Mouse (Mus musculus): ENCODE results near the gene Slc12a8. TPM values are rescaled to one million over a fixed set of nuclear protein-coding genes. Genes with fewer than 3 reads are reported as not detected.

The Slc12a8 gene
- total and polyA plus RNA-seq, 3 experiments: 12.2 to 17.4 (median 16.5) TPM

DNA sequence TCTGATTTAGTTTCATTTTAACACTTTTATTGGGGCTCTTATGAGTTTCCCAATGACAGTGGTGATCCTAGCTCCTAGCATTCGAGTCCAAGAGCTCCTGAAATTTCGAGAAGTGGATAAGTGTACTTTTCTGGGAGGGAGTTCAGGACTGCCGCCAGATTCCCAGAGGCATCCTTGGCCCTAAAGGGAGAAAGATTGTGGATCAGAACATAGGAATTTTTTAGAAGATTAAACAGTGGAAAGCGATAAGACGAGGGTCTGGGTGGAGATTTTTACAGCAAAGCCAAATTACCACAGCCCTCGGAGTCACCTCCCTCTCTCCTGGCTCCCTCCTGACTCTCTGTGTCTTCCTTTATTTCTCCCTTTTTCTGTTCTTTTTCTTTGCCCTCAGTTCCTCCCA is 58.6 kb downstream of the Slc12a8 start:
- Histone ChIP-seq H3K79me2 (replicated peaks; ENCODE audit: control insufficient read depth, extremely low read depth, insufficient read depth, poor library complexity, severe bottlenecking) (no peaks in the 10 kb centered on the region), H3K27me3 (replicated peaks) (no peaks in the 10 kb centered on the region), H3K27ac (ENCODE audit: insufficient read depth, low read depth) (no peak overlapping the region), H3K4me2 (ENCODE audit: insufficient read depth, low read depth, poor library complexity, severe bottlenecking) (no peak overlapping the region), H3K9me3 (replicated peaks; ENCODE audit: low read length) (peaks cover 4% of the 10 kb centered on the region), H3K36me3 (replicated peaks in 1 of 2; ENCODE audit: control insufficient read depth in 1 of 2, insufficient read depth in 1 of 2, low read length in 1 of 2) (no peaks in the 10 kb centered on the region), H3K9ac (ENCODE audit: insufficient read depth, low read depth) (no peak overlapping the region), H3K4me3 (replicated peaks in 1 of 3; ENCODE audit: low read depth in 2 of 3, low read length in 2 of 3, poor library complexity in 1 of 3) (no peak overlapping the region), H3K4me1 (ENCODE audit: control insufficient read depth in 1 of 2, insufficient read depth in 2 of 2) (peaks cover 6 to 30% of the 10 kb centered on the region in 2 experiments)
- no peak for TF ChIP-seq SMC3 (IDR thresholded peaks at IDR 0.05; ENCODE audit: low read depth, low read length)
- TF ChIP-seq SIN3A (IDR thresholded peaks at IDR 0.05; ENCODE audit: low read length): no peak
- no peak for TF ChIP-seq UBTF (IDR thresholded peaks at IDR 0.05; ENCODE audit: low read depth, low read length)
- no peak for TF ChIP-seq POLR2A (IDR thresholded peaks at IDR 0.05; ENCODE audit: low read depth, low read length)
- TF ChIP-seq JUN (IDR thresholded peaks at IDR 0.05; ENCODE audit: insufficient read depth, low read depth, low read length): no peak
- no peak for TF ChIP-seq ELF1 (IDR thresholded peaks at IDR 0.05; ENCODE audit: low read depth, low read length)
- TF ChIP-seq CTCF (conservative IDR thresholded peaks at IDR 0.05 in 1 of 2, IDR thresholded peaks at IDR 0.05 in 1 of 2; ENCODE audit: low read depth in 2 of 2, low read length in 2 of 2): no peak
- no peak for TF ChIP-seq HCFC1 (IDR thresholded peaks at IDR 0.05; ENCODE audit: low read depth, low read length)
- no peak for TF ChIP-seq BHLHE40 (IDR thresholded peaks at IDR 0.05; ENCODE audit: low read depth, low read length)
- no peak for TF ChIP-seq RCOR1 (conservative IDR thresholded peaks at IDR 0.05; ENCODE audit: low read depth, low read length)
- TF ChIP-seq ZKSCAN1 (IDR thresholded peaks at IDR 0.05; ENCODE audit: borderline replicate concordance, low read depth, low read length): no peak
- TF ChIP-seq POLR2AphosphoS2 (IDR thresholded peaks at IDR 0.05; ENCODE audit: low read depth, low read length): no peak
- TF ChIP-seq MAZ (IDR thresholded peaks at IDR 0.05; ENCODE audit: low read depth, low read length): no peak
- no peak for TF ChIP-seq MAX (IDR thresholded peaks at IDR 0.05; ENCODE audit: low read length)
- TF ChIP-seq RAD21 (IDR thresholded peaks at IDR 0.05; ENCODE audit: low read depth, low read length): no peak
- no peak for TF ChIP-seq ZC3H11A (IDR thresholded peaks at IDR 0.05; ENCODE audit: low read depth, low read length)
- TF ChIP-seq E2F4 (IDR thresholded peaks at IDR 0.05; ENCODE audit: insufficient replicate concordance, low read depth, low read length): no peak
- TF ChIP-seq MXI1 (IDR thresholded peaks at IDR 0.05; ENCODE audit: low read depth, low read length): no peak
- TF ChIP-seq PAX5 (IDR thresholded peaks at IDR 0.05; ENCODE audit: low read length): no peak
- no peak for TF ChIP-seq EP300 (IDR thresholded peaks at IDR 0.05; ENCODE audit: low read length)
- DNase-seq (ENCODE audit: extremely low read depth): no peak
- dilution Hi-C loops (cut with MboI; ENCODE audit: extremely low pct_ligation_motif_present, extremely low pct_unique_long_range_greater_than_20kb, low sequenced_read_pairs) (no loop called here), in situ Hi-C loops (cut with MboI; ENCODE audit: low pct_ligation_motif_present, low pct_unique_long_range_greater_than_20kb, low sequenced_read_pairs) (loop anchor here (10.0 kb wide), 1 partner anchor 391 kb away; the partner anchor contains the start of gene Osbpl11)

DNA sequence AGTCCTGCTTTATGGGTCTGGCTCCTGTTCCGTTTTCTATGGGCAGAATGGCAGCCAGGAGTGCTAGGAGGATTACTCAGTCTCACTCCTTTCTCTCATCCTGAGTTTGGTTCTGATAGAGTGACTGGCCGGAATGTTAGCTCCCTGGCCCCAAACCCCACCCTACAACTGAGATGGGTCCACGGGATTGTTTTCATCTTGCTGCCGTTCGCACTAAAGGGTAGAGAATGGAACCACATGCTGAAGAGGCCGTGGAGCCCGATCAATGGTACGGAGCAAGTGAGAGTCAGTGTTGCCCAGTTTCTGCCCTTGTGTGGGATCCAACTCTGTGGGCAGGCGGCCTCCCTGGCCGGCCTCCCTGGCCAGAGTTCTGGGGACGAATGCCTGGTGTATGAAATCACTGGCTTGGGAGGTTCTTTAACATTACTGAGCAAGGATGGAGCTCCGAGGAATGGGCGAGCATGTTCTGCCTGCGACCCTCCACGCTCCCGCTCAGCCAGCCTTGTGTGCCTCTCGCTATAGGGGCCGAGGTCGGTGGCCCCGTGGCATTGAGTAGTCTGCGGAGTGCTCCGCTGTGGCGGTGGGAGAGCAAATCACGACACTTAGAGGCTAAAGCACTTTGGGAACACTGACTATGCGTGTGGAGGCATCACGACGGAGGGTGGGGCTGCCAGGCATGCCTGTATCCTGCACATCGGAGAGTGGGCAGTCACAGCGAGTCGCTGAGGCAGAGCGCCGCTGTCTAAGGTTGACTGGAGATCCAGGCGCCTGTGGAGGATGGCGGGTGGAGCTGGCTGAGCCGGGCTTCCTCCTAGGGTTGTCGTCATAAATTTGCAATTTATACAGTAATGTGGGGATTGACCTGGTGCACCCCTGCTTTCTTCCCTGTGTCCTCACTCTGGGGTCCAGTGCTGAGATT is 59.4 kb downstream of the Slc12a8 start:
- dilution Hi-C loops (cut with MboI; ENCODE audit: extremely low pct_ligation_motif_present, extremely low pct_unique_long_range_greater_than_20kb, low sequenced_read_pairs) (no loop called here), in situ Hi-C loops (cut with MboI; ENCODE audit: low pct_ligation_motif_present, low pct_unique_long_range_greater_than_20kb, low sequenced_read_pairs) (loop anchor here (10.0 kb wide), 1 partner anchor 392 kb away; the partner anchor contains the start of gene Osbpl11)
- Histone ChIP-seq H3K9ac (ENCODE audit: insufficient read depth, low read depth) (no peak overlapping the region), H3K27me3 (replicated peaks) (no peaks in the 10 kb centered on the region), H3K79me2 (replicated peaks; ENCODE audit: control insufficient read depth, extremely low read depth, insufficient read depth, poor library complexity, severe bottlenecking) (no peaks in the 10 kb centered on the region), H3K4me3 (replicated peaks in 1 of 3; ENCODE audit: low read depth in 2 of 3, low read length in 2 of 3, poor library complexity in 1 of 3) (no peak overlapping the region), H3K27ac (ENCODE audit: insufficient read depth, low read depth) (no peak overlapping the region), H3K4me2 (ENCODE audit: insufficient read depth, low read depth, poor library complexity, severe bottlenecking) (no peak overlapping the region), H3K9me3 (replicated peaks; ENCODE audit: low read length) (peaks cover 4% of the 10 kb centered on the region), H3K36me3 (replicated peaks in 1 of 2; ENCODE audit: control insufficient read depth in 1 of 2, insufficient read depth in 1 of 2, low read length in 1 of 2) (no peaks in the 10 kb centered on the region), H3K4me1 (ENCODE audit: control insufficient read depth in 1 of 2, insufficient read depth in 2 of 2) (peaks cover 6 to 31% of the 10 kb centered on the region in 2 experiments)
- TF ChIP-seq MAFK (IDR thresholded peaks at IDR 0.05; ENCODE audit: insufficient replicate concordance, low read length) (no peak), NRF1 (IDR thresholded peaks at IDR 0.05; ENCODE audit: low read depth, low read length) (no peak), MYC (IDR thresholded peaks at IDR 0.05; ENCODE audit: low read depth, low read length) (no peak), TCF12 (IDR thresholded peaks at IDR 0.05; ENCODE audit: low read depth, low read length) (no peak), PAX5 (IDR thresholded peaks at IDR 0.05; ENCODE audit: low read length) (no peak), SIN3A (IDR thresholded peaks at IDR 0.05; ENCODE audit: low read length) (no peak), ZMIZ1 (IDR thresholded peaks at IDR 0.05; ENCODE audit: low read depth, low read length) (no peak), E2F4 (IDR thresholded peaks at IDR 0.05; ENCODE audit: insufficient replicate concordance, low read depth, low read length) (no peak), JUN (IDR thresholded peaks at IDR 0.05; ENCODE audit: insufficient read depth, low read depth, low read length) (no peak), ZKSCAN1 (IDR thresholded peaks at IDR 0.05; ENCODE audit: borderline replicate concordance, low read depth, low read length) (no peak), JUND (conservative IDR thresholded peaks at IDR 0.05; ENCODE audit: low read depth, low read length) (no peak), RCOR1 (conservative IDR thresholded peaks at IDR 0.05; ENCODE audit: low read depth, low read length) (no peak), TBP (conservative IDR thresholded peaks at IDR 0.05; ENCODE audit: low read depth, low read length) (no peak), USF1 (IDR thresholded peaks at IDR 0.05; ENCODE audit: low read depth, low read length) (no peak), NELFE (IDR thresholded peaks at IDR 0.05; ENCODE audit: low read depth, low read length) (no peak), HCFC1 (IDR thresholded peaks at IDR 0.05; ENCODE audit: low read depth, low read length) (no peak)
- DNase-seq (ENCODE audit: extremely low read depth): no peak
